Mouse (Mus musculus) myocyte (in vitro differentiated cells): Measurements from ENCODE around the gene Hexim1. TPM values are rescaled to one million over a fixed set of nuclear protein-coding genes. Genes with fewer than 3 reads are reported as not detected.
A peak's percentile ranks its signal among the peaks of the same experiment; 100 is the strongest.

Experiments
- H3K27me3 ChIP-seq: one replicate; pipeline ENCODE4 v1.6.1; 2011; ENCODE audit not compliant: control insufficient read depth, insufficient read depth, insufficient read length
- H3K36me3 ChIP-seq: one replicate; pipeline ENCODE4 v1.6.1; 2011; ENCODE audit not compliant: control insufficient read depth, insufficient read depth
- H3K4me2 ChIP-seq: one replicate; pipeline ENCODE4 v1.6.1; 2011; ENCODE audit warnings: low read depth, control low read depth
- H3K4me3 ChIP-seq: one replicate; pipeline ENCODE4 v1.5.1; 2011; ENCODE audit warnings: mild to moderate bottlenecking, control low read depth, moderate library complexity
- H3K79me2 ChIP-seq: one replicate; pipeline ENCODE4 v1.6.1; 2011; ENCODE audit not compliant: control insufficient read depth, insufficient read depth
- H3ac ChIP-seq: one replicate; pipeline ENCODE4 v1.6.1; 2011; ENCODE audit not compliant: control insufficient read depth, insufficient read length
- CEBPB ChIP-seq: IDR thresholded peaks from 2 replicates; pipeline ENCODE4 v1.6.1; 2011; ENCODE audit warnings: mild to moderate bottlenecking, moderate library complexity; ENCODE audit not compliant: poor library complexity, insufficient read depth, severe bottlenecking
- E2F4 ChIP-seq: IDR thresholded peaks from one replicate; pipeline ENCODE4 v1.6.1; 2011; ENCODE audit warnings: mild to moderate bottlenecking, control low read depth, moderate library complexity; ENCODE audit not compliant: insufficient read depth
- MAX ChIP-seq: IDR thresholded peaks from one replicate; pipeline ENCODE4 v1.6.1; 2011; ENCODE audit warnings: low read depth, mild to moderate bottlenecking, control low read depth
- MYOD1 ChIP-seq, 3 experiments: IDR thresholded peaks; one replicate each; pipeline ENCODE4 v1.6.1; 2011; ENCODE audit warnings: control low read depth in 2 of 3, low read depth in 2 of 3, mild to moderate bottlenecking in 2 of 3, moderate library complexity in 1 of 3; ENCODE audit not compliant: insufficient read length in 2 of 3, control insufficient read depth in 1 of 3
- MYOG ChIP-seq, 3 experiments: IDR thresholded peaks; one replicate each; pipeline ENCODE4 v1.6.1; 2011; ENCODE audit warnings: control low read depth in 2 of 3, low read depth in 2 of 3, mild to moderate bottlenecking in 2 of 3; ENCODE audit not compliant: insufficient read length in 2 of 3, control insufficient read depth in 1 of 3, insufficient read depth in 1 of 3
- POLR2A ChIP-seq: IDR thresholded peaks from one replicate; pipeline ENCODE4 v1.6.1; 2011; ENCODE audit warnings: low read depth, mild to moderate bottlenecking, control low read depth, moderate library complexity; ENCODE audit not compliant: insufficient read length
- POLR2AphosphoS2 ChIP-seq: IDR thresholded peaks from one replicate; pipeline ENCODE4 v1.6.1; 2011; ENCODE audit warnings: low read depth, control low read depth; ENCODE audit not compliant: insufficient read length
- SRF ChIP-seq: IDR thresholded peaks from one replicate; pipeline ENCODE4 v1.6.1; 2011; ENCODE audit warnings: low read depth; ENCODE audit not compliant: control insufficient read depth, insufficient read length
- TCF12 ChIP-seq: IDR thresholded peaks from one replicate; pipeline ENCODE4 v1.6.1; 2011; ENCODE audit warnings: mild to moderate bottlenecking, control low read depth; ENCODE audit not compliant: poor library complexity, insufficient read depth, severe bottlenecking
- TCF3 ChIP-seq: IDR thresholded peaks from one replicate; pipeline ENCODE4 v1.6.1; 2011; ENCODE audit warnings: low read depth, control low read depth; ENCODE audit not compliant: insufficient read length
- USF1 ChIP-seq: IDR thresholded peaks from one replicate; pipeline ENCODE4 v1.6.1; 2011; ENCODE audit warnings: low read depth, mild to moderate bottlenecking, control low read depth, moderate library complexity
- polyA plus RNA-seq: library from polyadenylated mRNA; unstranded; fragments of >200 nt; fragmentation: generic; extraction: Trizol; gene quantifications from one replicate; pipeline ENCODE4 v1.2.1, GENCODE M21; 2012; ENCODE audit warnings: missing spikeins

Gene Hexim1
- polyA plus RNA-seq, 1 experiment: 18.7 TPM

- peak within 1 kb of the TSS; percentile 96 for H3ac ChIP-seq
- no peaks in the 10 kb centered on the region for H3K27me3 ChIP-seq
- H3K36me3 ChIP-seq: no peaks in the 10 kb centered on the region
- H3K4me3 ChIP-seq: peak within 1 kb of the TSS; percentile 81
- TF ChIP-seq MYOG (IDR thresholded peaks at IDR 0.05; ENCODE audit: control insufficient read depth in 1 of 3, insufficient read depth in 1 of 3, insufficient read length in 2 of 3, low read depth in 2 of 3): no peak
- TF ChIP-seq E2F4: no peak
- peak; percentile 66 for TF ChIP-seq POLR2A
- peak; percentile 69 for TF ChIP-seq POLR2AphosphoS2
- H3K4me2 ChIP-seq: peak within 1 kb of the TSS; percentile 86
- peaks cover 24% of the 10 kb centered on the region for H3K79me2 ChIP-seq
Measured at GRCm38 (mm10) chr11:103131701-103132575, 15.9 kb downstream of the Hexim1 start, which contains the start of gene Hexim2. Hexim2 (plus strand) TSS chr11:103132429.

- Histone ChIP-seq H3K27me3 (no peaks in the 10 kb centered on the region), H3K4me3 (peak overlapping the region; percentile 81), H3K79me2 (peaks cover 24% of the 10 kb centered on the region), H3ac (peak overlapping the region; percentile 96), H3K36me3 (no peaks in the 10 kb centered on the region), H3K4me2 (peak overlapping the region; percentile 86)
- TF ChIP-seq CEBPB (no peak), POLR2A (peak; percentile 84), MAX (no peak), POLR2AphosphoS2 (peak; percentile 83), TCF12 (no peak), TCF3 (no peak), E2F4 (peak; percentile 87)
Measured at GRCm38 (mm10) chr11:103132576-103133455, 16.8 kb downstream of the Hexim1 start.

- H3K4me2 ChIP-seq: peak overlapping the region; percentile 86
- peak overlapping the region; percentile 81 for H3K4me3 ChIP-seq
- peaks cover 24% of the 10 kb centered on the region for H3K79me2 ChIP-seq
- H3ac ChIP-seq: no peak overlapping the region
- TF ChIP-seq POLR2AphosphoS2: peak; percentile 16
- no peak for TF ChIP-seq MYOD1 (IDR thresholded peaks at IDR 0.05; ENCODE audit: control insufficient read depth in 1 of 3, insufficient read length in 2 of 3, low read depth in 2 of 3)
- no peak for TF ChIP-seq E2F4
- TF ChIP-seq MYOG (IDR thresholded peaks at IDR 0.05; ENCODE audit: control insufficient read depth in 1 of 3, insufficient read depth in 1 of 3, insufficient read length in 2 of 3, low read depth in 2 of 3): no peak
- no peak for TF ChIP-seq USF1
- TF ChIP-seq SRF: no peak
- no peaks in the 10 kb centered on the region for H3K36me3 ChIP-seq
- H3K27me3 ChIP-seq: no peaks in the 10 kb centered on the region
Measured at GRCm38 (mm10) chr11:103133456-103134185, 17.6 kb downstream of the Hexim1 start.

GRCm38 (mm10) chr11:103134221-103134620 is 18.2 kb downstream of the Hexim1 start:
- no peak for TF ChIP-seq MYOG (IDR thresholded peaks at IDR 0.05; ENCODE audit: control insufficient read depth in 1 of 3, insufficient read depth in 1 of 3, insufficient read length in 2 of 3, low read depth in 2 of 3)
- Histone ChIP-seq H3K36me3 (peaks cover under 1% of the 10 kb centered on the region), H3K79me2 (peaks cover 24% of the 10 kb centered on the region), H3K4me2 (peak overlapping the region; percentile 86), H3K4me3 (peak overlapping the region; percentile 81), H3ac (no peak overlapping the region), H3K27me3 (no peaks in the 10 kb centered on the region)

GRCm38 (mm10) chr11:103136039-103136577 is 20.1 kb downstream of the Hexim1 start:
- Histone ChIP-seq H3K4me2 (no peak overlapping the region), H3K27me3 (no peaks in the 10 kb centered on the region), H3K4me3 (no peak overlapping the region), H3K36me3 (peaks cover 5% of the 10 kb centered on the region), H3K79me2 (peaks cover 10% of the 10 kb centered on the region), H3ac (no peak overlapping the region)
- no peak for TF ChIP-seq MYOG (IDR thresholded peaks at IDR 0.05; ENCODE audit: control insufficient read depth in 1 of 3, insufficient read depth in 1 of 3, insufficient read length in 2 of 3, low read depth in 2 of 3)
- no peak for TF ChIP-seq CEBPB
- no peak for TF ChIP-seq TCF3
